Mouse (Mus musculus) stomach, embryonic 15.5 days (tissue): ENCODE results near the gene Tapbp. TPM values are rescaled to one million over a fixed set of nuclear protein-coding genes. Genes with fewer than 3 reads are reported as not detected.

ENCODE experiments used
- ATAC-seq: fragments of 200-750 bp; cut with Nextera tagmentation; 2 replicates; pipeline ENCODE4 v1.8.0; 2017; ENCODE audit warnings: low read depth, moderate number of reproducible peaks, moderate TSS enrichment; ENCODE audit not compliant: insufficient read depth, low FRiP score
- H3K27ac ChIP-seq: fragments of 300-500 bp; sonication (generic); 2 replicates; pipeline ENCODE4 v1.5.1; 2015; ENCODE audit warnings: mild to moderate bottlenecking, inconsistent platforms
- H3K27me3 ChIP-seq: fragments of 300-500 bp; sonication (generic); replicated peaks from 2 replicates; pipeline ENCODE4 v1.6.1; 2015; ENCODE audit warnings: inconsistent platforms
- H3K36me3 ChIP-seq: fragments of 300-500 bp; sonication (generic); 2 replicates; pipeline ENCODE4 v1.6.1; 2015; ENCODE audit warnings: inconsistent platforms
- H3K4me1 ChIP-seq: fragments of 300-500 bp; sonication (generic); 2 replicates; pipeline ENCODE4 v1.6.1; 2015; ENCODE audit warnings: inconsistent platforms
- H3K4me2 ChIP-seq: fragments of 300-500 bp; sonication (generic); 2 replicates; pipeline ENCODE4 v1.6.1; 2015; ENCODE audit warnings: mild to moderate bottlenecking, inconsistent platforms
- H3K4me3 ChIP-seq: fragments of 300-500 bp; sonication (generic); replicated peaks from 2 replicates; pipeline ENCODE4 v1.5.1; 2015; ENCODE audit warnings: inconsistent platforms
- H3K9ac ChIP-seq: fragments of 300-500 bp; sonication (generic); 2 replicates; pipeline ENCODE4 v1.6.1; 2015; ENCODE audit warnings: inconsistent platforms
- H3K9me3 ChIP-seq: fragments of 300-500 bp; sonication (generic); 2 replicates; pipeline ENCODE4 v1.6.1; 2016; ENCODE audit warnings: inconsistent platforms
- WGBS: fragments of 180-500 bp; shearing (Covaris S2); methylation state at CpG from one replicate; pipeline ENCODE4 v1.1.7; 2015; 5-methylcytosine and 5-hydroxymethylcytosine counted together
- polyA plus RNA-seq: library from polyadenylated mRNA; unstranded; fragments of >200 nt; fragmentation: Nextera tagmentation; extraction: Ambion mirVana; gene quantifications from 2 replicates; pipeline ENCODE4 v1.2.1, GENCODE M21; 2015

Tapbp gene
- polyA plus RNA-seq, 1 experiment from 2014 or later, result 50.1 TPM

DNA sequence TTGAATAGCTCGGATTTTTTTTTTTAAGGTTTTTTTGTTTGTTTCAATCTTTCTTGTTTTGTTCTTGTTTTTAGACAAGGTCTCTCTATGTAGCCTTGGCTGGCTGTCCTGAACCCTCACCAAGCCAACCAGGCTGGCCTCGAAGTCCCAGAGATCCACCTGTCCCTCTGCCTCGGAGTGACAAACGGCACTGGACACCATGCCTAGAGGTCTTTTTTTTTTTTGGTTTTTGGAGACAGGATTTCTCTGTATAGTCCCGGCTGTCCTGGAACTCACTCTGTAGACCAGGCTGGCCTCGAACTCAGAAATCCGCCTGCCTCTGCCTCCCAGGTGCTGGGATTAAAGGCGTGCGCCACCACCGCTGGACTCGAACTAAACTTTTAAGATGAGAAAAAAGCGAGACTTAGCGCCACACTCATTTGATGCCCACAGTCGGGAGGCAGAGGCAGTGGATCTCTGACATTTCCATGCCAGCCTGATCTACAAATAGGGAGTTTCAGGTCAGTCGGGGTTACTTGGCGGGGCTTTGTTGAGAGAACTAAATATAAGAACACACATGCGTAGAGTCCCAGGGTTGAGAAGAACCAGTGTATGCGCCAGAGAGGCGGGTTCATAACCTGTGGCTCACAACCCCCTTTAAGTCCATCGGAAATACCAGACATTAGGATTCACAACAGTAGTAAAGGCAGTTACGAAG lies 12.7 kb downstream of the Tapbp start:
- Histone ChIP-seq H3K27ac (no peak overlapping the region), H3K27me3 (no peaks in the 10 kb centered on the region), H3K36me3 (no peaks in the 10 kb centered on the region; the same call in 1 of the 2 replicates), H3K4me3 (peak overlapping the region; percentile 81), H3K9ac (peak overlapping the region; percentile 53; the same call in 1 of the 2 replicates), H3K4me2 (peak overlapping the region; percentile 95), H3K4me1 (peaks cover 17% of the 10 kb centered on the region), H3K9me3 (no peaks in the 10 kb centered on the region)
- 60% methylated on average over 21 of the region's 21 CpGs for WGBS
- no peak for ATAC-seq

DNA sequence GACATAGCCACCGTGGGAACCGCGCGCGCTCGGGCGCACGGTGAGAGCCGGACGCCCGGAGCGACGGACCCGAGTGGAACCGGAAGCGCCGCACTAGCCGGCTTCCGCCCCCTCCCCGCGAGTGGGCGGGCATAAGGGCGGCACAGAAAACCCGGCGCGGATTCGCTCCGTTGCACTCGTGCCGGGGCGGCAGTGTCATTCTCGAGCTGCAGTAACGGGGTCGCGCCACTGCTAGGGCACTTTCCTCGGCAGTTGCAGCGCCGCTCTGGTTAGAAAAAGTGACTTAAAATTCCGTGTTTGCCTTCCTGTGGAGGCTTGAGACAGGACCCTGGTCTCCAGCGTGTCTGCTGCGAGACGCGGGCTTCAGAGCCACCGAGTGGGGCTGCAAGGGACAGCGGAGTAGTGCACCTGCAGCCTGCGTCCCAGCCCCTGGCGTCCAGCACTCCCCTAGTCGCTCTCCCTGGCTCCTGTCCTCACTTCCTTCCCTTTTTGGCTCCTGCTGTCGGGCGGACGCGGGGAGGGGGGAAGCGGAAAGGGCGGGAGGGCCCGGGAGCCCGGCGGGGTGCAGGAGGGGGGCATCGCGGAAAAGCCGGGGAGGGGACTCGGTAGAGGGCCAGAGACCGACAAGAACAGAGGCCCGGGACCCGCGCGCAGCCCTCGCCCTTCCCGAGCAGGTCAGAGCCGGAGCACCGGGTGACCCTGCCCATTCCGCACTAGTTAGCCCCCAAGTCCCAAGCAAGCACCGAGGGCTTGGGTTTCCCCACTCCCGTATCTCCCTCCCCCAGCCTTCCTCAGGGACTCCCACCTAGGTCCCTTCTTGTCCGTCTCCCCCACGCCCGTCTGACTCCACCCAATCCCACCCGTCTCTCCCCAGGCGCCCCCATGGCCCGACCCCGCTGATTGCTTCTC lies 13.9 kb downstream of the Tapbp start, which contains the start of gene Rgl2:
TSS of gene Rgl2 (plus strand) at position 173 of the 909 bp plus-strand sequence.
- under 1% methylated on average over 75 of the region's 80 CpGs for WGBS
- H3K9ac ChIP-seq, result peak within 1 kb of the TSS; percentile 68
- H3K27me3 ChIP-seq, result no peaks in the 10 kb centered on the region
- H3K9me3 ChIP-seq, result no peaks in the 10 kb centered on the region
- peaks cover 17% of the 10 kb centered on the region for H3K4me1 ChIP-seq
- H3K27ac ChIP-seq, result peak within 1 kb of the TSS; percentile 98
- ATAC-seq, result peak; percentile 83
- H3K4me3 ChIP-seq, result peak within 1 kb of the TSS; percentile 81
- H3K4me2 ChIP-seq, result peak within 1 kb of the TSS; percentile 95
- no peaks in the 10 kb centered on the region; the same call in 1 of the 2 replicates for H3K36me3 ChIP-seq

DNA sequence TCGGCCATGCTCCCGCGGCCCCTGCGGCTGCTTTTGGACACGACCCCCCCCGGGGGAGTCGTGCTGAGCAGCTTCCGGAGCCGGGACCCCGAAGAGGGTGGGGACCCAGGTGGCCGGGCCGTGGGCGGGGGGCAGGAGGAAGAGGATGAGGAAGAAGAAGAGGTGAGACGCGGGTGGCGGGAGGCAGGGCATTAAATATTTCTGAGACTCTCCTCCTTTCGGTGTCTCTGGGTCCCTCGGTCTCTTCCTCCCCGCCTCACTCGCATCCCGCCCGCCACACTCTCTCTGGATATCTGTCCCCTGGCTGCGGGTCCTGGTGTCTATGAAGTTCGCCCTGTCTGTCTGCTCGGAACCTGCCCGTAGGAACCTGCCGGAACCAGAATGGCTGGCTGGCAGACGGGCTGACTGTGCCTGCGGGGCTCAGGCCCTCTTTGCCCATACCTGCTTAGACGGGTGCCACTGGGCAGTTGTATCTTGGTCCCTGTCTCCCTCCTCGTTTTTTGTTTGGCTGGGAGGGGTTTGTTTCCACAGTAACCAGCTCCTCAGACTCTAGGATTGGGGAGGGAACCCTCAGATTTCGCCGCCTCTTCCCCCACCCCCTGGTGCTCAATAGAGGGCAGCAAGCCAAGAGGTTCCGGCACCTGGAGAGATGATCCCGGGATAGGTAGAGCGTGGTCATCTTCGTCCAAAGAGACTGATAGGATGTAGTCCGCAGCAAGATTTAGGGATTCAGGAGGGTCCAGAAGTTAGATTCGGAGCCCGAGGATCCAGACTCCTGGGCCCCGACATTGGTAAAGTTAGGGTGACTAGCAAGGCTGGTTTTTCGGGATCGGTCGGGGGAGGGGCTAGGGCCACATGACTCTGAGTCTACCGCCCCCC lies 14.8 kb downstream of the Tapbp start:
- Histone ChIP-seq H3K36me3 (peaks cover 4% of the 10 kb centered on the region; the same call in 1 of the 2 replicates), H3K4me1 (peaks cover 17% of the 10 kb centered on the region), H3K27me3 (no peaks in the 10 kb centered on the region), H3K27ac (peak overlapping the region; percentile 98), H3K9me3 (no peaks in the 10 kb centered on the region), H3K9ac (peak overlapping the region; percentile 68), H3K4me2 (peak overlapping the region; percentile 95), H3K4me3 (peak overlapping the region; percentile 81)
- WGBS, result under 1% methylated on average over 40 of the region's 45 CpGs
- ATAC-seq, result peak; percentile 28; the same call in 1 of the 2 replicates

DNA sequence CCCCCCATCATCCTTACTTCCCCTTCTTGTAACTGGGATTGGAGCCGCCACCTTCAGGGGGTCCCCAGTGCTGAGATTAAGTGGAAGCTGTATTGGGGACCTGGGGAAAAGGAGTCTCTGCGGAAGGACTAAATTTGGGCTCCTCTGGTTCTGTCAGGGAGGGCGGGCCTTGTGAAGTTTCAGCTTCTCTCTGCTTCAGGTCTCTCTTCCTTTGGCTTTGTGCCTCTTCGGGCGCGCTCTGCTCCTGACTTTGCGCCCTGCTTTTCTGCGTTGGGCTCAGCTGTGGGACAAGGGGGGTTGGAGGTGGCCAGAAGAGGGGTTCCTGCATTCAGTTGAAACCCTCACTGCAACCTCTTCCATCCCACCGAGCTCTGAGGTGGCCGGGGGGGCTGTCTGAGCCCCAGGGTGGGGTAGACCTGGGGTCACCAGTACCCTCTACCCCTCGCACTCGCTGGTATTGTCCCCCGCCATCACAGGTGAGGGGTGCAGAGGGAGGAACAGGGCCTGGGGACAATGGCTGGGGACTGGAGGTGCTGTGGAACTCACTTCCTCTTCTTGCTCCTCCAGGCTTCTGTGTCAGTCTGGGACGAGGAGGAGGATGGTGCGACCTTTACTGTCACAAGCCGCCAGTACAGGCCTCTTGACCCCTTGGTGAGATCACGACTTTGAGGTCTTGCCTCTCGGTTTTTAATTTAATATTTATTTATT lies 15.6 kb downstream of the Tapbp start:
- Histone ChIP-seq H3K36me3 (0 out of 2 replicates have a peak, but pooled peaks cover 7% of the 10 kb centered on the region), H3K27ac (peak overlapping the region; percentile 98), H3K4me1 (peaks cover 17% of the 10 kb centered on the region), H3K27me3 (no peaks in the 10 kb centered on the region), H3K9ac (0 out of 2 replicates have a peak overlapping the region, but pooled peaks have one; percentile 10), H3K4me3 (peak overlapping the region; percentile 81), H3K4me2 (peak overlapping the region; percentile 95), H3K9me3 (no peaks in the 10 kb centered on the region)
- ATAC-seq, result no peak
- WGBS, result 41% methylated on average over 18 of the region's 18 CpGs

DNA sequence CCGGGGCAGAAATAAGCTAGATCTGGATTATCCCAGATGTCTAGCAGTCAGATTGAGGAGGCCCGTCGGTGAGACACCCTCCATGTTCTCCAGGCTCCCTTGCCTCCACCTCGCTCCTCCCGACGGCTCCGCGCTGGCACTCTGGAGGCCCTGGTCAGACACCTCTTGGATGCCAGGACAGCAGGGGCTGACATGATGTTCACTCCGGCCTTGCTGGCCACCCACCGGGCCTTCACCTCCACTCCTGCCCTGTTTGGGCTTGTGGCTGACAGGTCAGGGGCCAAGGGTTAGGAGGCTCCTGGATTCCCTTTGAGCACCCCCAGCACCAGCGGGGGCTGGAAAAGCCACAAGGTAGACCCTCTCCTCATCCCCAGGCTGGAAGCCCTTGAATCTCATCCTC lies 16.2 kb downstream of the Tapbp start:
- no peak overlapping the region for H3K4me2 ChIP-seq
- H3K9ac ChIP-seq, result no peak overlapping the region
- 94% methylated on average over 11 of the region's 11 CpGs for WGBS
- no peak overlapping the region for H3K27ac ChIP-seq
- no peaks in the 10 kb centered on the region for H3K9me3 ChIP-seq
- no peak for ATAC-seq
- peaks cover 17% of the 10 kb centered on the region for H3K4me1 ChIP-seq
- H3K4me3 ChIP-seq, result no peak overlapping the region
- H3K36me3 ChIP-seq, result peaks cover 8% of the 10 kb centered on the region; the same call in 1 of the 2 replicates
- no peaks in the 10 kb centered on the region for H3K27me3 ChIP-seq

DNA sequence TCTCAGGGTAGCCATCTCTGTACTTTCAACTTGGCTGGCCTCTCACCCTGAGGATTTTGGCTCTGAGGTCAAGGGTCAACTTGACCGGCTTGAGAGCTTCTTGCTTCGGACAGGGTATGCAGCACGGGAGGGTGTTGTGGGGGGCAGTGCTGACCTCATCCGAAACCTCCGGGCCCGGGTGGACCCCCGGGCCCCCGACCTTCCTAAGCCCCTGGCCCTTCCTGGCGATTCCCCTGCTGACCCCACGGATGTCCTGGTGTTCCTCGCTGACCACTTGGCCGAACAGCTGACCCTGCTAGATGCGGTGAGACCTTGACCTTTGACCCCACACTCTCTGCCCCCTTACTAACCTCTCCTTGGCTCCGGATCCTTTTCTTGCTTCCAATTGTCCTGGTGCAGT lies 16.7 kb downstream of the Tapbp start:
- 91% methylated on average over 14 of the region's 14 CpGs for WGBS
- no peak overlapping the region for H3K9ac ChIP-seq
- H3K4me3 ChIP-seq, result no peak overlapping the region
- H3K4me1 ChIP-seq, result peaks cover 17% of the 10 kb centered on the region
- ATAC-seq, result no peak
- no peak overlapping the region for H3K4me2 ChIP-seq
- peaks cover 13% of the 10 kb centered on the region for H3K36me3 ChIP-seq
- no peaks in the 10 kb centered on the region for H3K27me3 ChIP-seq
- H3K9me3 ChIP-seq, result no peaks in the 10 kb centered on the region
- H3K27ac ChIP-seq, result no peak overlapping the region

DNA sequence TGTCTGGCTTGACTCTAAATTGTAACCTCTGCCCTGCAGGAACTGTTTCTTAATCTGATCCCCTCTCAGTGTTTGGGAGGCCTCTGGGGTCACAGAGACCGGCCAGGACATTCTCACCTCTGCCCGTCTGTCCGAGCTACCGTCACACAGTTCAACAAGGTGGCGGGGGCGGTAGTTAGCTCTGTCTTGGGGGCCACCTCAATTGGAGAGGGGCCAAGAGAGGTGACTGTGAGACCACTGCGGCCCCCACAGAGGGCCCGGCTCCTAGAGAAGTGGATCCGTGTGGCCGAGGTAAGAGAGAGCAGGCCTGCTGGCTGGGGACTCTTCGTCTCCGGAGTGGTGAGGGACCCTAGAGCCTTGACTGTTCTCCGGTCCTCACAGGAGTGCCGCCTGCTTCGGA lies 17.3 kb downstream of the Tapbp start:
- H3K4me3 ChIP-seq, result no peak overlapping the region
- H3K27ac ChIP-seq, result no peak overlapping the region
- no peaks in the 10 kb centered on the region for H3K27me3 ChIP-seq
- H3K9me3 ChIP-seq, result no peaks in the 10 kb centered on the region
- H3K9ac ChIP-seq, result no peak overlapping the region
- H3K4me2 ChIP-seq, result no peak overlapping the region
- peaks cover 17% of the 10 kb centered on the region for H3K4me1 ChIP-seq
- ATAC-seq, result no peak
- H3K36me3 ChIP-seq, result peaks cover 15% of the 10 kb centered on the region
- 91% methylated on average over 15 of the region's 15 CpGs for WGBS

DNA sequence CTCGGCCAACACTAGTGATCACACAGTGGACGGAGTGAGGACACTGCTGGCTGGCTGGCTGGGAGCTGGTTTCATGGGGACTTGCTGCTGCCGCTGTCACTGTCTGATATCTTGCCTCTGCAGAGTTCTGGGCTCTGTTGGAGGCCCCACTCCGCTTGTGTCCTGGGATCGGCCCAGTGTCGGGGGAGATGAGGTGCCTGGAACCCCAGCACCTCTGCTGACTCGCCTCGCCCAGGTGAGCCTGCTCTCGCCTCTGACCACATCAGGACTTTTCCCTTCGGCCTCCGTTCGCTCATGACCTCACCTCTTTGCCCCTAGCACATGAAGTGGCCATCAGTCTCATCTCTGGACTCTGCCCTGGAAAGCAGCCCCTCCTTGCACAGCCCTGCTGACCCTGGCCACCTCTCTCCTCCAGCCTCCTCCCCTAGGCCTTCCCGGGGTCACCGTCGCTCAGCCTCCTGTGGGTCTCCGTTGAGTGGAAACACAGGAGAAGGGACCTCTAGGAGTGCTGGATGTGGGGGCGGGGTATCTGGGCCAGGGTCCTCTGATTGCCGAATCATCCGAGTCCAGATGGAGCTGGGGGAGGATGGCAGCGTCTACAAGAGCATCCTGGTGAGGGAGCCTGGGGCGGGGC lies 19.8 kb downstream of the Tapbp start:
- WGBS, result 80% methylated on average over 21 of the region's 21 CpGs
- H3K9ac ChIP-seq, result no peak overlapping the region
- no peak overlapping the region for H3K4me2 ChIP-seq
- no peaks in the 10 kb centered on the region for H3K9me3 ChIP-seq
- peaks cover 20% of the 10 kb centered on the region for H3K4me1 ChIP-seq
- H3K4me3 ChIP-seq, result no peak overlapping the region
- H3K36me3 ChIP-seq, result peaks cover 20% of the 10 kb centered on the region
- no peak for ATAC-seq
- no peaks in the 10 kb centered on the region for H3K27me3 ChIP-seq
- no peak overlapping the region for H3K27ac ChIP-seq

DNA sequence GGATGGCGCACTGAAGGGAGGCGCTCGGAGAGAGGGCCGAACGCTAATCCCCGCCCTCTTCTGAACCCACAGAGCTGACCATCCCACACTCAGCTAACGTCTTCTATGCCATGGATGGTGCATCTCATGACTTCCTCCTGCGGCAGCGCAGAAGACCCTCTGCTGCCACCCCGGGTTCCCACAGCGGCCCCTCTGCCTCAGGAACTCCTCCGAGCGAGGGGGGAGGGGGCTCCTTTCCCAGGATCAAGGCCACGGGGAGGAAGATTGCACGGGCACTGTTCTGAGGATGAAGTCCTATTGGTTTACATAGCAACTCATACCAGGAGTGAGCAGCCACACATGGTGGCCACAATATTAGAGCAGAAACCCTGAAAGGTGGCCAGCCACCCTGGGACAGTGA lies 21.3 kb downstream of the Tapbp start:
- no peak overlapping the region for H3K4me3 ChIP-seq

DNA sequence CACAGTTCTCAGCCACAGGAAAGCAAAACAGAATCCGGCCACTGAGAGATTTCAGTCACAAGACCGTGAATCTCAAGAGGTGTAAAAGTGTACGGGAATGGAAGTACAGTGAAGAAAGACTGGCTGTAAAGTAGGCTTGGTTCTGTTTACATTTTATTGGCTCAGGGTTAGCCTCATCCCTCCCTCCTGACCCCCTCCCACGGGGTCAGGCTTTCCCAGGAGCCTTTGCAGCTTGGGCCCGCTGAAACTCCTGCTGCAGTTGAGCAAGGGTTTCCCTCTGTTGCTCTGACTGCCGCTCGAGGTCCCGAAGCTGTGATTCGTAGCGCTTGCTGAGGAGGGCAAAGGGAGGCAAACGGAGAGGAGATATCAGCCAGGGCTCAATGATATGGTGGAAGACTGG lies 23.1 kb downstream of the Tapbp start:
- Histone ChIP-seq H3K4me3 (peak overlapping the region; percentile 89; the same call in 1 of the 2 replicates), H3K27me3 (no peaks in the 10 kb centered on the region), H3K27ac (no peak overlapping the region), H3K4me1 (peaks cover 24% of the 10 kb centered on the region), H3K9ac (no peak overlapping the region), H3K9me3 (no peaks in the 10 kb centered on the region), H3K36me3 (peaks cover 23% of the 10 kb centered on the region), H3K4me2 (peak overlapping the region; percentile 94)
- 75% methylated on average over 11 of the region's 11 CpGs for WGBS
- ATAC-seq, result no peak

More for the DNA sequence above, 21.3 kb downstream of the Tapbp start:
- H3K27me3 ChIP-seq, result no peaks in the 10 kb centered on the region
- 79% methylated on average over 15 of the region's 15 CpGs for WGBS
- no peak overlapping the region for H3K4me2 ChIP-seq
- H3K27ac ChIP-seq, result no peak overlapping the region
- H3K9ac ChIP-seq, result no peak overlapping the region
- peaks cover 20% of the 10 kb centered on the region for H3K36me3 ChIP-seq
- H3K9me3 ChIP-seq, result no peaks in the 10 kb centered on the region
- H3K4me1 ChIP-seq, result peaks cover 23% of the 10 kb centered on the region
- no peak for ATAC-seq
